Mouse (Mus musculus) limb, embryonic 14.5 days (tissue): ENCODE results near the gene Kirrel3. TPM values are rescaled to one million over a fixed set of nuclear protein-coding genes. Genes with fewer than 3 reads are reported as not detected.

ENCODE experiments used
- ATAC-seq: fragments of 200-750 bp; cut with Nextera tagmentation; 2 replicates; pipeline ENCODE4 v1.8.0; 2017; ENCODE audit warnings: low read depth, moderate number of reproducible peaks, moderate TSS enrichment; ENCODE audit not compliant: low FRiP score
- DNase-seq: peaks from one replicate; pipeline ENCODE4 v3.0.0-alpha.2; 2015; ENCODE audit warnings: low spot score
- H3K27ac ChIP-seq: fragments of 300-500 bp; sonication (generic); replicated peaks from 2 replicates; pipeline ENCODE4 v1.5.1; 2014; ENCODE audit warnings: low read depth, mild to moderate bottlenecking, low read length, moderate library complexity, mixed read lengths
- H3K27me3 ChIP-seq: fragments of 300-500 bp; sonication (generic); 2 replicates; pipeline ENCODE4 v1.6.1; 2014; ENCODE audit warnings: low read length, mixed read lengths; ENCODE audit not compliant: control insufficient read depth, insufficient read depth
- H3K36me3 ChIP-seq: fragments of 300-500 bp; sonication (generic); 2 replicates; pipeline ENCODE4 v1.6.1; 2014; ENCODE audit warnings: mild to moderate bottlenecking, low read length, moderate library complexity, mixed read lengths; ENCODE audit not compliant: control insufficient read depth, insufficient read depth
- H3K4me1 ChIP-seq: fragments of 300-500 bp; sonication (generic); 2 replicates; pipeline ENCODE4 v1.6.1; 2014; ENCODE audit warnings: antibody characterized with exemption, low read length, mixed read lengths; ENCODE audit not compliant: control insufficient read depth, insufficient read depth
- H3K4me2 ChIP-seq: fragments of 300-500 bp; sonication (generic); replicated peaks from 2 replicates; pipeline ENCODE4 v1.6.1; 2014; ENCODE audit warnings: low read depth, mild to moderate bottlenecking, low read length, moderate library complexity; ENCODE audit not compliant: severe bottlenecking
- H3K4me3 ChIP-seq: fragments of 300-500 bp; sonication (generic); replicated peaks from 2 replicates; pipeline ENCODE4 v1.5.1; 2014; ENCODE audit warnings: low read length
- H3K9ac ChIP-seq: fragments of 300-500 bp; sonication (generic); 2 replicates; pipeline ENCODE4 v1.6.1; 2014; ENCODE audit warnings: mild to moderate bottlenecking, low read depth, low read length, moderate library complexity; ENCODE audit not compliant: severe bottlenecking
- H3K9me3 ChIP-seq: fragments of 300-500 bp; sonication (generic); 2 replicates; pipeline ENCODE4 v1.6.1; 2016; ENCODE audit warnings: low read length; ENCODE audit not compliant: control insufficient read depth
- POLR2A ChIP-seq: fragments of 200-500 bp; IDR thresholded peaks from 2 replicates; pipeline ENCODE4 v1.8.0; 2012; ENCODE audit warnings: inconsistent platforms, mild to moderate bottlenecking, moderate library complexity, borderline replicate concordance; ENCODE audit not compliant: insufficient read depth, insufficient read length; ENCODE audit errors: extremely low read depth
- WGBS: fragments of 180-500 bp; shearing (Covaris S2); extraction: QIAGEN DNeasy Blood & Tissue Kit; methylation state at CpG from one replicate; pipeline ENCODE4 v1.1.7; 2014; 5-methylcytosine and 5-hydroxymethylcytosine counted together
- polyA plus RNA-seq, 2 experiments: library from polyadenylated mRNA; depleted of rRNA in 1 of 2; stranded (reverse) in 1 of 2; unstranded in 1 of 2; fragments of >200 nt; fragmentation: Nextera tagmentation in 1 of 2; extraction: Ambion mirVana in 1 of 2; gene quantifications; 2 replicates each; pipeline versions ENCODE4 v1.2.1 to v1.2.3; 2012 to 2014

Kirrel3 gene
- polyA plus RNA-seq, 2 experiments, result 10.1 to 14.6 TPM

- no peak overlapping the region for H3K4me2 ChIP-seq
- no peak for TF ChIP-seq POLR2A
- H3K4me1 ChIP-seq, result no peaks in the 10 kb centered on the region
- no peak overlapping the region for H3K4me3 ChIP-seq
- no peak overlapping the region for H3K9ac ChIP-seq
- no peaks in the 10 kb centered on the region for H3K27me3 ChIP-seq
- DNase-seq (no peak), ATAC-seq (no peak)
- no peaks in the 10 kb centered on the region for H3K36me3 ChIP-seq
- 59% methylated on average over 6 of the region's 6 CpGs for WGBS
- no peak overlapping the region for H3K27ac ChIP-seq
- no peaks in the 10 kb centered on the region for H3K9me3 ChIP-seq
These were observed 437.0 kb downstream of the Kirrel3 start for GRCm38 (mm10) chr9:34922716-34923115.

- Histone ChIP-seq H3K4me1 (no peaks in the 10 kb centered on the region), H3K27ac (no peak overlapping the region), H3K9me3 (no peaks in the 10 kb centered on the region), H3K9ac (no peak overlapping the region), H3K4me2 (no peak overlapping the region), H3K36me3 (no peaks in the 10 kb centered on the region), H3K27me3 (no peaks in the 10 kb centered on the region), H3K4me3 (no peak overlapping the region)
- ATAC-seq (no peak), DNase-seq (peak; percentile 17)
- TF ChIP-seq POLR2A, result no peak
- 50% methylated on average over 14 of the region's 14 CpGs for whole genome bisulfite sequencing
These were observed 437.6 kb downstream of the Kirrel3 start for GRCm38 (mm10) chr9:34923134-34923931.

GRCm38 (mm10) chr9:34925616-34926015 lies 439.9 kb downstream of the Kirrel3 start:
- no peak for DNase-seq
- WGBS, result 85% methylated on average over 5 of the region's 5 CpGs
- Histone ChIP-seq H3K4me3 (no peak overlapping the region), H3K27ac (no peak overlapping the region), H3K27me3 (no peaks in the 10 kb centered on the region), H3K9me3 (no peaks in the 10 kb centered on the region), H3K4me1 (no peaks in the 10 kb centered on the region), H3K36me3 (no peaks in the 10 kb centered on the region), H3K9ac (no peak overlapping the region), H3K4me2 (no peak overlapping the region)
- TF ChIP-seq POLR2A, result no peak
- no peak for ATAC-seq

GRCm38 (mm10) chr9:34930371-34930770 lies 444.7 kb downstream of the Kirrel3 start:
- Histone ChIP-seq H3K9ac (no peak overlapping the region), H3K27ac (no peak overlapping the region), H3K9me3 (no peaks in the 10 kb centered on the region), H3K4me1 (no peaks in the 10 kb centered on the region), H3K4me2 (no peak overlapping the region), H3K27me3 (no peaks in the 10 kb centered on the region), H3K4me3 (no peak overlapping the region), H3K36me3 (no peaks in the 10 kb centered on the region)
- DNase-seq (no peak), ATAC-seq (no peak)
- no peak for TF ChIP-seq POLR2A
- WGBS, result 33% methylated on average over 1 of the region's 1 CpGs

- H3K4me3 ChIP-seq, result no peak overlapping the region
- H3K9me3 ChIP-seq, result no peaks in the 10 kb centered on the region
- ATAC-seq (no peak), DNase-seq (no peak)
- H3K9ac ChIP-seq, result no peak overlapping the region
- no peak overlapping the region for H3K27ac ChIP-seq
- no peaks in the 10 kb centered on the region for H3K4me1 ChIP-seq
- 86% methylated on average over 5 of the region's 5 CpGs for WGBS
- no peaks in the 10 kb centered on the region for H3K27me3 ChIP-seq
- no peak overlapping the region for H3K4me2 ChIP-seq
- H3K36me3 ChIP-seq, result no peaks in the 10 kb centered on the region
- TF ChIP-seq POLR2A, result no peak
These were observed 452.4 kb downstream of the Kirrel3 start for GRCm38 (mm10) chr9:34938140-34938539.
